Mouse (Mus musculus) cortical plate, adult 2 months (tissue): ENCODE data around the gene Fbxo11. TPM values are rescaled to one million over a fixed set of nuclear protein-coding genes. Genes with fewer than 3 reads are reported as not detected.
"Not testable (repeated sequence)": the region's sequence is repeated elsewhere in the genome, so short reads cannot be mapped to it uniquely, and the experiment has no call there.

Experiments used
- H3K27ac ChIP-seq: fragments of 200-500 bp; 2 replicates; pipeline ENCODE4 v1.5.1; 2012; ENCODE audit warnings: low read length, control low read depth, inconsistent platforms; ENCODE audit not compliant: insufficient read depth
- H3K4me1 ChIP-seq: fragments of 200-500 bp; 2 replicates; pipeline ENCODE4 v1.6.1; 2011; ENCODE audit warnings: low read length; ENCODE audit not compliant: control insufficient read depth, insufficient read depth
- H3K4me3 ChIP-seq: fragments of 200-500 bp; 2 replicates; pipeline ENCODE4 v1.5.1; 2011; ENCODE audit warnings: mild to moderate bottlenecking, low read length, control low read depth; ENCODE audit not compliant: insufficient read depth
- CTCF ChIP-seq: fragments of 200-500 bp; IDR thresholded peaks from 2 replicates; pipeline ENCODE4 v1.5.1; 2011; ENCODE audit warnings: mild to moderate bottlenecking, control low read depth, low read length; ENCODE audit not compliant: insufficient read depth; ENCODE audit errors: extremely low read depth
- POLR2A ChIP-seq: fragments of 200-500 bp; IDR thresholded peaks from 2 replicates; pipeline ENCODE4 v1.6.1; 2011; ENCODE audit warnings: mild to moderate bottlenecking, low read length, control low read depth; ENCODE audit not compliant: insufficient read depth; ENCODE audit errors: extremely low read depth
- polyA plus RNA-seq: library from polyadenylated mRNA; depleted of rRNA; stranded (reverse); fragments of >200 nt; gene quantifications from 2 replicates; pipeline ENCODE4 v1.2.3, GENCODE M21; 2012

Fbxo11 gene
- polyA plus RNA-seq, 1 experiment = 70.5 TPM

GRCm38 (mm10) chr17:87976154-87976806, 88.8 kb downstream of the Fbxo11 start:
- TF ChIP-seq CTCF = no peak
- TF ChIP-seq POLR2A = no peak
- H3K27ac ChIP-seq = no peak overlapping the region
- H3K4me3 ChIP-seq = no peak overlapping the region
- H3K4me1 ChIP-seq = no peaks in the 10 kb centered on the region; the same call in 1 of the 2 replicates

- H3K27ac ChIP-seq = no peak overlapping the region
- H3K4me1 ChIP-seq = no peaks in the 10 kb centered on the region; the same call in 1 of the 2 replicates
- no peak for TF ChIP-seq POLR2A
- no peak for TF ChIP-seq CTCF
- H3K4me3 ChIP-seq = peak overlapping the region; percentile 55
These were observed 89.8 kb downstream of the Fbxo11 start for GRCm38 (mm10) chr17:87975229-87975853.

- H3K4me3 ChIP-seq = peak within 1 kb of the TSS; percentile 55
- H3K4me1 ChIP-seq = no peaks in the 10 kb centered on the region; the same call in 1 of the 2 replicates
- TF ChIP-seq POLR2A (peak; percentile 77), CTCF (no peak)
- H3K27ac ChIP-seq = peak within 1 kb of the TSS; percentile 51; the same call in 1 of the 2 replicates
These were observed 90.4 kb downstream of the Fbxo11 start, which contains the start of gene Msh6 for GRCm38 (mm10) chr17:87974629-87975228. Gene Msh6 (plus strand): TSS chr17:87975062.

- no peaks in the 10 kb centered on the region; the same call in 1 of the 2 replicates for H3K4me1 ChIP-seq
- no peak for TF ChIP-seq POLR2A
- no peak for TF ChIP-seq CTCF
- no peak overlapping the region for H3K4me3 ChIP-seq
- H3K27ac ChIP-seq = no peak overlapping the region
These were observed 91.6 kb downstream of the Fbxo11 start for GRCm38 (mm10) chr17:87973261-87974167.

- Histone ChIP-seq H3K4me3 (no peak overlapping the region), H3K4me1 (no peaks in the 10 kb centered on the region; the same call in 1 of the 2 replicates), H3K27ac (no peak overlapping the region)
- no peak for TF ChIP-seq POLR2A
- no peak for TF ChIP-seq CTCF
These were observed 92.2 kb downstream of the Fbxo11 start for GRCm38 (mm10) chr17:87972856-87973255.

GRCm38 (mm10) chr17:87971696-87972591, 93.1 kb downstream of the Fbxo11 start:
- H3K4me3 ChIP-seq, H3K27ac ChIP-seq, H3K4me1 ChIP-seq: not testable (repeated sequence)

GRCm38 (mm10) chr17:87968483-87968926, 96.6 kb downstream of the Fbxo11 start:
- not testable (repeated sequence) for H3K4me3 ChIP-seq, H3K4me1 ChIP-seq, H3K27ac ChIP-seq
- TF ChIP-seq CTCF = 0 out of 2 replicates have a peak, but pooled peaks have one; percentile 8

GRCm38 (mm10) chr17:87963081-87964075, 101.7 kb downstream of the Fbxo11 start:
- Histone ChIP-seq H3K4me1 (no peaks in the 10 kb centered on the region), H3K4me3 (no peak overlapping the region), H3K27ac (no peak overlapping the region)
- TF ChIP-seq CTCF (no peak), POLR2A (no peak)

- not testable (repeated sequence) for H3K4me1 ChIP-seq, H3K4me3 ChIP-seq, H3K27ac ChIP-seq
These were observed 105.2 kb downstream of the Fbxo11 start for GRCm38 (mm10) chr17:87959931-87960330.

GRCm38 (mm10) chr17:87959406-87959805, 105.7 kb downstream of the Fbxo11 start:
- H3K27ac ChIP-seq, H3K4me1 ChIP-seq, H3K4me3 ChIP-seq: not testable (repeated sequence)
